9 mouse cellular contexts compared by ENCODE assay signal in the genomic region with DNA sequence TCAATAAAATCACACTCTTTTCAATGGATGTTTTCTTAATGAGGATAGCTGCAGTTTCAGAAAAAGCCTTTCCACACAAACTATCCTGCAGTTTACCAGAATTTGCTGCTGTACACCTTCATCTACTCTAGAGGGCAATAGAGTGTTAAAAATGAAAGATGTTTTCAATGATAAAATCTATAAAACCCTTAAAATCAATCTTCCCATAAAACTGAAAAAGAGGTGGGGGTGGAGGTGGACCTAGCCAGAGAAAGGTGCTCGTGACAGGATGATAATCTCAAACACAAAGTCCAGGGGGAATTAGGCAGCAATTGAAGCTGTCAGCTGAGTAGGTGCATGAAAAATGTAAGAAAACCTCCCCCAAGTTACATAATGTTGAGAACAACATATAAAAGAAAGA.
DNase-seq lines count a peak whose midpoint lies in the region; ATAC-seq and TF ChIP-seq lines count a peak whose summit lies in the region.
"Had no signal": no experiment of that assay in that cellular context is flagged by ENCODE, and none has a peak within 500 bp of the region (broad histone marks: within the 10 kb centered on the region; RNA-seq: fewer than 3 reads in every experiment).

No protein-coding gene starts in this region.

- no peak overlapping the region for H3K27ac ChIP-seq in liver, adult 2 months (replicated peaks; ENCODE audit: insufficient read depth, low read depth, low read length)
- no peak overlapping the region for H3K27ac ChIP-seq in liver, embryonic 12.5 days
- H3K27ac ChIP-seq: embryonic facial prominence, embryonic 13.5 days had no signal

- H3K4me1 ChIP-seq in liver, adult 2 months (ENCODE audit: control insufficient read depth, insufficient read depth, low read length), result no peaks in the 10 kb centered on the region
- H3K4me1 ChIP-seq in liver, embryonic 12.5 days, result no peaks in the 10 kb centered on the region
- H3K4me1 ChIP-seq: embryonic facial prominence, embryonic 13.5 days had no signal

- no peak overlapping the region for H3K4me3 ChIP-seq in liver, adult 2 months (ENCODE audit: insufficient read depth, low read depth, low read length)
- no peak overlapping the region for H3K4me3 ChIP-seq in liver, embryonic 12.5 days
- H3K4me3 ChIP-seq: embryonic facial prominence, embryonic 13.5 days had no signal

- TF ChIP-seq CTCF in liver, adult 2 months (IDR thresholded peaks at IDR 0.05; ENCODE audit: low read depth, low read length), result peak; percentile 22; the same call in 1 of the 2 replicates

- WGBS in liver, adult 2 months, result 23% methylated on average over 1 of the region's 1 CpGs
- WGBS in liver, embryonic 12.5 days (ENCODE audit: insufficient replicate concordance), result 35% methylated on average over 1 of the region's 1 CpGs

- peak; percentile 2 for DNase-seq in adrenal gland, adult 2 months
- no peak for DNase-seq in adrenal gland, postnatal 25 days
- DNase-seq in liver, adult 2 months (ENCODE audit: extremely low read depth, low read depth, low spot score), result peak; percentile 9
- DNase-seq in embryo, embryonic 11 days, result peak; percentile 39
- peak; percentile 3 to 19 for DNase-seq in layer of hippocampus, postnatal 36 days
- no peak for DNase-seq in c-Kit-positive CD71-positive TER-119-positive erythroid progenitor cells, embryonic 14.5 days (ENCODE audit: low spot score)
- DNase-seq in ovary, postnatal 10 days (ENCODE audit: low spot score), result no peak

- no peaks in the 10 kb centered on the region for H3K9me3 ChIP-seq in liver, embryonic 12.5 days (replicated peaks)
- H3K9me3 ChIP-seq: embryonic facial prominence, embryonic 13.5 days had no signal

- no peak for TF ChIP-seq POLR2A in liver, adult 2 months (IDR thresholded peaks at IDR 0.05; ENCODE audit: extremely low read depth, insufficient read depth, low read length)

- H3K27me3 ChIP-seq in liver, adult 2 months (ENCODE audit: control insufficient read depth, insufficient read depth, low read length), result no peaks in the 10 kb centered on the region
- no peaks in the 10 kb centered on the region for H3K27me3 ChIP-seq in liver, embryonic 12.5 days (replicated peaks)
- H3K27me3 ChIP-seq: embryonic facial prominence, embryonic 13.5 days had no signal

- no peak for ATAC-seq in liver, embryonic 12.5 days

- H3K9ac ChIP-seq in liver, adult 2 months (ENCODE audit: low read depth, low read length), result no peak overlapping the region
- H3K9ac ChIP-seq in liver, embryonic 12.5 days, result no peak overlapping the region
- H3K9ac ChIP-seq: embryonic facial prominence, embryonic 13.5 days had no signal

- no peaks in the 10 kb centered on the region for H3K79me2 ChIP-seq in liver, adult 2 months (ENCODE audit: control insufficient read depth, insufficient read depth, low read length)

- H3K36me3 ChIP-seq in liver, adult 2 months (ENCODE audit: control insufficient read depth, insufficient read depth, low read length), result no peaks in the 10 kb centered on the region
- no peaks in the 10 kb centered on the region for H3K36me3 ChIP-seq in liver, embryonic 12.5 days
- H3K36me3 ChIP-seq: embryonic facial prominence, embryonic 13.5 days had no signal

- H3K4me2 ChIP-seq in liver, embryonic 12.5 days, result no peak overlapping the region
- H3K4me2 ChIP-seq: embryonic facial prominence, embryonic 13.5 days had no signal

Comparison
In these comparisons a context has a peak if more than half of its experiments do, and no peak if none do; other contexts are left out.
1. DNase-seq: peak in adrenal gland, adult 2 months (single experiment), liver, adult 2 months (single experiment), embryo, embryonic 11 days (single experiment) and layer of hippocampus, postnatal 36 days (2 of 2); none in adrenal gland, postnatal 25 days (single experiment), c-Kit-positive CD71-positive TER-119-positive erythroid progenitor cells, embryonic 14.5 days (single experiment) and ovary, postnatal 10 days (single experiment).